Mouse (Mus musculus) lung, adult 2 months (tissue): ENCODE measurements around the gene Arl16.
A peak's percentile ranks its signal among the peaks of the same experiment; 100 is the strongest.

Experiments used
- CTCF ChIP-seq: fragments of 200-500 bp; IDR thresholded peaks from 2 replicates; pipeline ENCODE4 v1.5.1; 2011; ENCODE audit warnings: mild to moderate bottlenecking, low read length, control low read depth; ENCODE audit not compliant: insufficient read depth
- POLR2A ChIP-seq: fragments of 200-500 bp; IDR thresholded peaks from 2 replicates; pipeline ENCODE4 v1.6.1; 2011; ENCODE audit warnings: low read depth, mild to moderate bottlenecking, control low read depth, low read length, borderline replicate concordance; ENCODE audit errors: extremely low read depth

DNA sequence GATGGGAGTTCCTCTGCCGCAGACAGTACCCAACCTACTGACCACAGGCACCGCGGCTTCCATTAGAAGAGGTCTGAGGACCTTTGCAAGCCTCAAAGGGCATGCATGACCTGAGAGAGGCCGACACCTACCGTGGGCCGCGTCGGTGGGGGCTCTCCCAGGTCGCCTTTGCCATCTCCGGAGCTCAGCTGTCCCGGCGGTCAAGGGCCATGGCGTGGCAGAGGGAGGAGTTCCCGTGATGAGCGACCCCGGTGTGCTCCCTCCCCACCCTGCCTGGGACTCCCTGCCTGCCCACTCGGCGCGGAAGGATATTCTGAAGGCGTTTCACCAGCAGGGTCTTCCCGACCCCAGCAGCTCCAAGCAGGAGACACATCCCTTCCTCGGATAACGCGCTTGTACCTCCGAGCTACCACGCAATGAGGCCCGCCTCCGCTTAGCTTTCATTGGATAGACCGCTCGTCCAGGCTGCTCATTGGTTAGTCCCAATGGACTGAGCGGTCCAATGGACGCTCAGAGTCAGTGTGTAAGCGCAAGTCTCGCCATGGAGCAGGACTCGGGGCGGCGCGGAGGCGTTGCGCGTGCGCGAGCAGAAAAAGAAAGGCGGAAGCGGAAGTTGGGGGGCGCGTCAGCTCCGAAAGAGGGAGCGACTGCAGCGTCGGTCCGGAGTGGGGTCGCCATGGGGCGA, at the start of gene Arl16:
- TF ChIP-seq POLR2A (peak; percentile 86; the same call in 1 of the 2 replicates), CTCF (no peak)
